8 mouse cellular contexts compared by ENCODE assay signal in genomic region chr3:131105940-131106401, GRCm38 (mm10). TPM values are rescaled to one million over a fixed set of nuclear protein-coding genes. Genes with fewer than 3 reads are reported as not detected.
DNase-seq lines count a peak whose midpoint lies in the region; ATAC-seq and TF ChIP-seq lines count a peak whose summit lies in the region.

No protein-coding gene starts in this region.

- TF ChIP-seq CTCF in liver, embryonic 14.5 days (IDR thresholded peaks at IDR 0.05; ENCODE audit: low read depth): no peak

- TF ChIP-seq EP300 in liver, embryonic 14.5 days (IDR thresholded peaks at IDR 0.05; ENCODE audit: low read depth): no peak

- peaks cover 10% of the 10 kb centered on the region for H3K4me1 ChIP-seq in embryonic facial prominence, embryonic 11.5 days (ENCODE audit: control insufficient read depth, insufficient read depth, low read length)
- H3K4me1 ChIP-seq in hindbrain, embryonic 12.5 days: peaks cover 36% of the 10 kb centered on the region
- H3K4me1 ChIP-seq in liver, embryonic 14.5 days (replicated peaks; ENCODE audit: control insufficient read depth in 2 of 2, insufficient read depth in 2 of 2, low read length in 1 of 2): no peaks in the 10 kb centered on the region
- peaks cover 41% of the 10 kb centered on the region for H3K4me1 ChIP-seq in neural tube, embryonic 15.5 days

- under 1% methylated on average over 36 of the region's 36 CpGs for WGBS in embryonic facial prominence, embryonic 11.5 days
- under 1% methylated on average over 36 of the region's 36 CpGs for WGBS in hindbrain, embryonic 12.5 days
- WGBS in liver, embryonic 14.5 days (ENCODE audit: insufficient replicate concordance): 2% methylated on average over 36 of the region's 36 CpGs
- WGBS in neural tube, embryonic 15.5 days: under 1% methylated on average over 36 of the region's 36 CpGs

- H3K4me3 ChIP-seq in embryonic facial prominence, embryonic 11.5 days (ENCODE audit: low read depth, low read length): peak overlapping the region; percentile 33
- H3K4me3 ChIP-seq in hindbrain, embryonic 12.5 days: peak overlapping the region; percentile 33
- peak overlapping the region in 1 of 2 experiments; percentile 38; a peak in 2 of 4 replicates for H3K4me3 ChIP-seq in liver, embryonic 14.5 days (ENCODE audit: insufficient read depth in 1 of 2, low read depth in 2 of 2, low read length in 2 of 2)
- H3K4me3 ChIP-seq in neural tube, embryonic 15.5 days (replicated peaks): peak overlapping the region; percentile 38

- peak; percentile 24 to 31 for DNase-seq in cerebellum, postnatal 25 days
- no peak for DNase-seq in cerebellum, adult 8-10 months
- peak; percentile 59 for DNase-seq in ES-CJ7 (ENCODE audit: low read depth, low spot score)
- peak; percentile 90 for DNase-seq in embryonic facial prominence, embryonic 11.5 days (ENCODE audit: low spot score)
- no peak for DNase-seq in liver, embryonic 14.5 days (ENCODE audit: low read depth in 3 of 3, low spot score in 3 of 3)
- no peak for DNase-seq in spleen, adult 12 weeks (ENCODE audit: low spot score)

- no peaks in the 10 kb centered on the region for H3K36me3 ChIP-seq in embryonic facial prominence, embryonic 11.5 days (replicated peaks; ENCODE audit: control insufficient read depth, insufficient read depth, low read depth, low read length)
- no peaks in the 10 kb centered on the region for H3K36me3 ChIP-seq in hindbrain, embryonic 12.5 days
- no peaks in the 10 kb centered on the region for H3K36me3 ChIP-seq in liver, embryonic 14.5 days (replicated peaks; ENCODE audit: control insufficient read depth, insufficient read depth, low read depth)
- H3K36me3 ChIP-seq in neural tube, embryonic 15.5 days: no peaks in the 10 kb centered on the region

- H3K27me3 ChIP-seq in embryonic facial prominence, embryonic 11.5 days (ENCODE audit: control insufficient read depth, insufficient read depth, low read length): peaks cover 7% of the 10 kb centered on the region
- peaks cover 71% of the 10 kb centered on the region for H3K27me3 ChIP-seq in hindbrain, embryonic 12.5 days
- H3K27me3 ChIP-seq in liver, embryonic 14.5 days (ENCODE audit: control insufficient read depth, insufficient read depth, low read length): peaks cover 68% of the 10 kb centered on the region
- peaks cover 68% of the 10 kb centered on the region for H3K27me3 ChIP-seq in neural tube, embryonic 15.5 days (replicated peaks)

- peak overlapping the region; percentile 81 for H3K4me2 ChIP-seq in embryonic facial prominence, embryonic 11.5 days (ENCODE audit: low read depth, low read length)
- H3K4me2 ChIP-seq in hindbrain, embryonic 12.5 days (replicated peaks): peak overlapping the region; percentile 56
- H3K4me2 ChIP-seq in liver, embryonic 14.5 days (ENCODE audit: low read depth): peak overlapping the region; percentile 44
- H3K4me2 ChIP-seq in neural tube, embryonic 15.5 days: peak overlapping the region; percentile 62

- ATAC-seq in embryonic facial prominence, embryonic 11.5 days (replicated peaks; ENCODE audit: insufficient number of reproducible peaks, low FRiP score, low TSS enrichment, low read depth): no peak
- ATAC-seq in hindbrain, embryonic 12.5 days (ENCODE audit: low FRiP score): peak; percentile 55
- ATAC-seq in liver, embryonic 14.5 days (ENCODE audit: insufficient read depth): no peak
- ATAC-seq in neural tube, embryonic 15.5 days (ENCODE audit: low FRiP score): peak; percentile 56; the same call in 1 of the 2 replicates

- H3K27ac ChIP-seq in embryonic facial prominence, embryonic 11.5 days (replicated peaks; ENCODE audit: low read depth, low read length): peak overlapping the region; percentile 43; the same call in 1 of the 2 replicates
- no peak overlapping the region for H3K27ac ChIP-seq in hindbrain, embryonic 12.5 days
- H3K27ac ChIP-seq in liver, embryonic 14.5 days: no peak overlapping the region
- H3K27ac ChIP-seq in neural tube, embryonic 15.5 days (replicated peaks): 0 out of 2 replicates have a peak overlapping the region, but pooled peaks have one; percentile 30

- H3K9ac ChIP-seq in embryonic facial prominence, embryonic 11.5 days (replicated peaks; ENCODE audit: low read length): peak overlapping the region; percentile 57
- peak overlapping the region; percentile 27 for H3K9ac ChIP-seq in hindbrain, embryonic 12.5 days
- no peak overlapping the region for H3K9ac ChIP-seq in liver, embryonic 14.5 days (replicated peaks)
- peak overlapping the region; percentile 23; the same call in 1 of the 2 replicates for H3K9ac ChIP-seq in neural tube, embryonic 15.5 days (replicated peaks)

- no peaks in the 10 kb centered on the region for H3K9me3 ChIP-seq in embryonic facial prominence, embryonic 11.5 days (replicated peaks; ENCODE audit: control insufficient read depth, low read length)
- no peaks in the 10 kb centered on the region for H3K9me3 ChIP-seq in hindbrain, embryonic 12.5 days (replicated peaks)
- H3K9me3 ChIP-seq in liver, embryonic 14.5 days (ENCODE audit: control insufficient read depth, low read length): no peaks in the 10 kb centered on the region
- H3K9me3 ChIP-seq in neural tube, embryonic 15.5 days (replicated peaks): no peaks in the 10 kb centered on the region

RNA-seq across cellular contexts. Expression of gene Lef1, which starts 4.3 kb away (rescaled TPM):
- 73.9 and 87.2 TPM in 2 replicates for polyA plus RNA-seq in embryonic facial prominence, embryonic 11.5 days (2014; fragmentation: Nextera tagmentation; extraction: Ambion mirVana)
- polyA plus RNA-seq in hindbrain, embryonic 12.5 days (2016; fragmentation: Nextera tagmentation; extraction: Ambion mirVana): 31.9 and 33.6 TPM in 2 replicates
- polyA plus RNA-seq in liver, embryonic 14.5 days (2012; rRNA removed): 0.11 and 0.12 TPM in 2 replicates
- polyA plus RNA-seq in liver, embryonic 14.5 days (2014; fragmentation: Nextera tagmentation; extraction: Ambion mirVana): 0.18 and 0.25 TPM in 2 replicates
- polyA plus RNA-seq in neural tube, embryonic 15.5 days (2015; fragmentation: Nextera tagmentation; extraction: Ambion mirVana): 6.3 and 28.7 TPM in 2 replicates

Comparison
In these comparisons a context has a peak if more than half of its experiments do, and no peak if none do; other contexts are left out.
1. DNase-seq: peak in cerebellum, postnatal 25 days (2 of 2), ES-CJ7 (single experiment) and embryonic facial prominence, embryonic 11.5 days (single experiment); none in cerebellum, adult 8-10 months (single experiment), liver, embryonic 14.5 days (0 of 3) and spleen, adult 12 weeks (single experiment).
2. ATAC-seq: peak in hindbrain, embryonic 12.5 days (single experiment) and neural tube, embryonic 15.5 days (single experiment); none in embryonic facial prominence, embryonic 11.5 days (single experiment) and liver, embryonic 14.5 days (single experiment).
3. H3K27ac ChIP-seq: peak in embryonic facial prominence, embryonic 11.5 days (single experiment) and neural tube, embryonic 15.5 days (single experiment); none in hindbrain, embryonic 12.5 days (single experiment) and liver, embryonic 14.5 days (single experiment).
4. Peak in every context shown above with its lines, with median percentiles within 50 percentile points of each other: H3K4me2 ChIP-seq.